Mouse (Mus musculus): ENCODE data around the gene Tnfsf4. TPM values are rescaled to one million over a fixed set of nuclear protein-coding genes. Genes with fewer than 3 reads are reported as not detected.
A peak's percentile ranks its signal among the peaks of the same experiment; 100 is the strongest.

The Tnfsf4 gene
- total RNA-seq (2014; rRNA removed), result not detected in 2 replicates
- polyA plus RNA-seq (2012; rRNA removed), result not detected in 2 replicates

- TF ChIP-seq CTCF (IDR thresholded peaks at IDR 0.05; ENCODE audit: low read depth, low read length), result no peak
- TF ChIP-seq POLR2A (IDR thresholded peaks at IDR 0.05; ENCODE audit: extremely low read depth, insufficient read depth, low read length), result no peak
- Histone ChIP-seq H3K4me3 (ENCODE audit: insufficient read depth, low read depth, low read length) (no peak within 1 kb of the TSS), H3K4me1 (ENCODE audit: control insufficient read depth, insufficient read depth, low read length) (no peaks in the 10 kb centered on the region), H3K79me2 (ENCODE audit: control insufficient read depth, insufficient read depth, low read length) (no peaks in the 10 kb centered on the region), H3K27ac (replicated peaks; ENCODE audit: insufficient read depth, low read depth, low read length) (no peak within 1 kb of the TSS), H3K9ac (ENCODE audit: low read depth, low read length) (no peak within 1 kb of the TSS), H3K36me3 (ENCODE audit: control insufficient read depth, insufficient read depth, low read length) (no peaks in the 10 kb centered on the region), H3K27me3 (ENCODE audit: control insufficient read depth, insufficient read depth, low read length) (no peaks in the 10 kb centered on the region)
- DNase-seq (ENCODE audit: extremely low read depth, low read depth, low spot score), result no peak
- 67% methylated on average over 6 of the region's 6 CpGs for WGBS
These were observed at the start of gene Tnfsf4 for GRCm38 (mm10) chr1:161394931-161395459. Gene Tnfsf4, plus strand, starts transcription at chr1:161395409.

- no peak for TF ChIP-seq CTCF (IDR thresholded peaks at IDR 0.05; ENCODE audit: low read depth, low read length)
- no peak for TF ChIP-seq POLR2A (IDR thresholded peaks at IDR 0.05; ENCODE audit: extremely low read depth, insufficient read depth, low read length)
- H3K36me3 ChIP-seq (ENCODE audit: control insufficient read depth, insufficient read depth, low read length), result no peaks in the 10 kb centered on the region
- 70% methylated on average over 1 of the region's 1 CpGs for WGBS
- H3K4me1 ChIP-seq (ENCODE audit: control insufficient read depth, insufficient read depth, low read length), result no peaks in the 10 kb centered on the region
- H3K79me2 ChIP-seq (ENCODE audit: control insufficient read depth, insufficient read depth, low read length), result no peaks in the 10 kb centered on the region
- H3K9ac ChIP-seq (ENCODE audit: low read depth, low read length), result no peak overlapping the region
- H3K4me3 ChIP-seq (ENCODE audit: insufficient read depth, low read depth, low read length), result no peak overlapping the region
- no peak overlapping the region for H3K27ac ChIP-seq (replicated peaks; ENCODE audit: insufficient read depth, low read depth, low read length)
- H3K27me3 ChIP-seq (ENCODE audit: control insufficient read depth, insufficient read depth, low read length), result no peaks in the 10 kb centered on the region
- no peak for DNase-seq (ENCODE audit: extremely low read depth, low read depth, low spot score)
These were observed 44.2 kb upstream of the Tnfsf4 start for GRCm38 (mm10) chr1:161350981-161351380.

- 82% methylated on average over 4 of the region's 4 CpGs for WGBS
These were observed 30.2 kb upstream of the Tnfsf4 start for GRCm38 (mm10) chr1:161365006-161365405.

GRCm38 (mm10) chr1:161371919-161372318, 23.3 kb upstream of the Tnfsf4 start:
- Histone ChIP-seq H3K4me3 (ENCODE audit: insufficient read depth, low read depth, low read length) (no peak overlapping the region), H3K9ac (ENCODE audit: low read depth, low read length) (no peak overlapping the region), H3K27ac (replicated peaks; ENCODE audit: insufficient read depth, low read depth, low read length) (no peak overlapping the region), H3K27me3 (ENCODE audit: control insufficient read depth, insufficient read depth, low read length) (no peaks in the 10 kb centered on the region), H3K4me1 (ENCODE audit: control insufficient read depth, insufficient read depth, low read length) (no peaks in the 10 kb centered on the region), H3K79me2 (ENCODE audit: control insufficient read depth, insufficient read depth, low read length) (no peaks in the 10 kb centered on the region), H3K36me3 (ENCODE audit: control insufficient read depth, insufficient read depth, low read length) (no peaks in the 10 kb centered on the region)
- TF ChIP-seq POLR2A (IDR thresholded peaks at IDR 0.05; ENCODE audit: extremely low read depth, insufficient read depth, low read length), result no peak
- TF ChIP-seq CTCF (IDR thresholded peaks at IDR 0.05; ENCODE audit: low read depth, low read length), result no peak
- DNase-seq (ENCODE audit: extremely low read depth, low read depth, low spot score), result no peak
- WGBS, result 74% methylated on average over 2 of the region's 2 CpGs

More at GRCm38 (mm10) chr1:161365006-161365405, 30.2 kb upstream of the Tnfsf4 start:
- no peak for DNase-seq (ENCODE audit: extremely low read depth, low read depth, low spot score)
- Histone ChIP-seq H3K27me3 (ENCODE audit: control insufficient read depth, insufficient read depth, low read length) (no peaks in the 10 kb centered on the region), H3K4me3 (ENCODE audit: insufficient read depth, low read depth, low read length) (no peak overlapping the region), H3K4me1 (ENCODE audit: control insufficient read depth, insufficient read depth, low read length) (no peaks in the 10 kb centered on the region), H3K79me2 (ENCODE audit: control insufficient read depth, insufficient read depth, low read length) (no peaks in the 10 kb centered on the region), H3K27ac (replicated peaks; ENCODE audit: insufficient read depth, low read depth, low read length) (no peak overlapping the region), H3K9ac (ENCODE audit: low read depth, low read length) (no peak overlapping the region), H3K36me3 (ENCODE audit: control insufficient read depth, insufficient read depth, low read length) (no peaks in the 10 kb centered on the region)
- TF ChIP-seq POLR2A (IDR thresholded peaks at IDR 0.05; ENCODE audit: extremely low read depth, insufficient read depth, low read length), result no peak

GRCm38 (mm10) chr1:161375866-161376265, 19.3 kb upstream of the Tnfsf4 start:
- TF ChIP-seq POLR2A (IDR thresholded peaks at IDR 0.05; ENCODE audit: extremely low read depth, insufficient read depth, low read length) (no peak), CTCF (IDR thresholded peaks at IDR 0.05; ENCODE audit: low read depth, low read length) (no peak)
- 81% methylated on average over 2 of the region's 2 CpGs for WGBS
- DNase-seq (ENCODE audit: extremely low read depth, low read depth, low spot score), result no peak
- Histone ChIP-seq H3K79me2 (ENCODE audit: control insufficient read depth, insufficient read depth, low read length) (no peaks in the 10 kb centered on the region), H3K9ac (ENCODE audit: low read depth, low read length) (no peak overlapping the region), H3K36me3 (ENCODE audit: control insufficient read depth, insufficient read depth, low read length) (no peaks in the 10 kb centered on the region), H3K27ac (replicated peaks; ENCODE audit: insufficient read depth, low read depth, low read length) (no peak overlapping the region), H3K4me3 (ENCODE audit: insufficient read depth, low read depth, low read length) (no peak overlapping the region), H3K4me1 (ENCODE audit: control insufficient read depth, insufficient read depth, low read length) (peaks cover 14% of the 10 kb centered on the region), H3K27me3 (ENCODE audit: control insufficient read depth, insufficient read depth, low read length) (no peaks in the 10 kb centered on the region)

- Histone ChIP-seq H3K79me2 (ENCODE audit: control insufficient read depth, insufficient read depth, low read length) (no peaks in the 10 kb centered on the region), H3K9ac (ENCODE audit: low read depth, low read length) (no peak overlapping the region), H3K4me1 (ENCODE audit: control insufficient read depth, insufficient read depth, low read length) (peaks cover 14% of the 10 kb centered on the region), H3K36me3 (ENCODE audit: control insufficient read depth, insufficient read depth, low read length) (no peaks in the 10 kb centered on the region), H3K4me3 (ENCODE audit: insufficient read depth, low read depth, low read length) (no peak overlapping the region), H3K27ac (replicated peaks; ENCODE audit: insufficient read depth, low read depth, low read length) (no peak overlapping the region), H3K27me3 (ENCODE audit: control insufficient read depth, insufficient read depth, low read length) (no peaks in the 10 kb centered on the region; the same call in 1 of the 2 replicates)
- TF ChIP-seq POLR2A (IDR thresholded peaks at IDR 0.05; ENCODE audit: extremely low read depth, insufficient read depth, low read length) (no peak), CTCF (IDR thresholded peaks at IDR 0.05; ENCODE audit: low read depth, low read length) (no peak)
- WGBS, result 17% methylated on average over 3 of the region's 3 CpGs
- peak; percentile 96 for DNase-seq (ENCODE audit: extremely low read depth, low read depth, low spot score)
These were observed 16.6 kb upstream of the Tnfsf4 start for GRCm38 (mm10) chr1:161378571-161378970.

Measured in liver, adult 2 months (tissue).